Mouse (Mus musculus): ENCODE measurements around the gene Rpl38. TPM values are rescaled to one million over a fixed set of nuclear protein-coding genes. Genes with fewer than 3 reads are reported as not detected.

The Rpl38 gene
- polyA plus RNA-seq, 2 experiments: 926 to 1,654 TPM

- Histone ChIP-seq H3K27ac (no peak overlapping the region), H3K27me3 (ENCODE audit: control insufficient read depth, insufficient read depth, low read length) (no peaks in the 10 kb centered on the region), H3K36me3 (replicated peaks; ENCODE audit: control insufficient read depth, insufficient read depth, low read depth) (no peaks in the 10 kb centered on the region), H3K4me1 (replicated peaks; ENCODE audit: control insufficient read depth in 2 of 2, insufficient read depth in 2 of 2, low read length in 1 of 2) (no peaks in the 10 kb centered on the region), H3K4me3 (ENCODE audit: insufficient read depth in 1 of 2, low read depth in 2 of 2, low read length in 2 of 2) (no peak overlapping the region), H3K9ac (replicated peaks) (no peak overlapping the region), H3K4me2 (ENCODE audit: low read depth) (no peak overlapping the region), H3K9me3 (ENCODE audit: control insufficient read depth, low read length) (no peaks in the 10 kb centered on the region)
- no peak for TF ChIP-seq EP300 (IDR thresholded peaks at IDR 0.05; ENCODE audit: low read depth)
- no peak for TF ChIP-seq CTCF (IDR thresholded peaks at IDR 0.05; ENCODE audit: low read depth)
- DNase-seq (ENCODE audit: low read depth in 3 of 3, low spot score in 3 of 3): no peak
- no peak for ATAC-seq (ENCODE audit: insufficient read depth)
- WGBS (ENCODE audit: insufficient replicate concordance): 40% methylated on average over 6 of the region's 6 CpGs
Observed at GRCm38 (mm10) chr11:114691454-114692182, 23.3 kb downstream of the Rpl38 start.

GRCm38 (mm10) chr11:114692601-114693000 is 24.3 kb downstream of the Rpl38 start:
- no peaks in the 10 kb centered on the region for H3K27me3 ChIP-seq (ENCODE audit: control insufficient read depth, insufficient read depth, low read length)
- 52% methylated on average over 7 of the region's 7 CpGs for WGBS (ENCODE audit: insufficient replicate concordance)
- H3K4me3 ChIP-seq (ENCODE audit: insufficient read depth in 1 of 2, low read depth in 2 of 2, low read length in 2 of 2): no peak overlapping the region
- TF ChIP-seq EP300 (IDR thresholded peaks at IDR 0.05; ENCODE audit: low read depth) (no peak), CTCF (IDR thresholded peaks at IDR 0.05; ENCODE audit: low read depth) (no peak)
- H3K36me3 ChIP-seq (replicated peaks; ENCODE audit: control insufficient read depth, insufficient read depth, low read depth): no peaks in the 10 kb centered on the region
- no peak overlapping the region for H3K27ac ChIP-seq
- H3K4me2 ChIP-seq (ENCODE audit: low read depth): no peak overlapping the region
- H3K9ac ChIP-seq (replicated peaks): no peak overlapping the region
- H3K9me3 ChIP-seq (ENCODE audit: control insufficient read depth, low read length): no peaks in the 10 kb centered on the region
- ATAC-seq (ENCODE audit: insufficient read depth) (no peak), DNase-seq (ENCODE audit: low read depth in 3 of 3, low spot score in 3 of 3) (no peak)
- H3K4me1 ChIP-seq (replicated peaks; ENCODE audit: control insufficient read depth in 2 of 2, insufficient read depth in 2 of 2, low read length in 1 of 2): no peaks in the 10 kb centered on the region

- H3K4me1 ChIP-seq (replicated peaks; ENCODE audit: control insufficient read depth in 2 of 2, insufficient read depth in 2 of 2, low read length in 1 of 2): no peaks in the 10 kb centered on the region
- WGBS (ENCODE audit: insufficient replicate concordance): 68% methylated on average over 6 of the region's 6 CpGs
- ATAC-seq (ENCODE audit: insufficient read depth): no peak
- no peak overlapping the region for H3K4me2 ChIP-seq (ENCODE audit: low read depth)
- no peak overlapping the region for H3K27ac ChIP-seq
- H3K36me3 ChIP-seq (replicated peaks; ENCODE audit: control insufficient read depth, insufficient read depth, low read depth): no peaks in the 10 kb centered on the region
- no peaks in the 10 kb centered on the region for H3K27me3 ChIP-seq (ENCODE audit: control insufficient read depth, insufficient read depth, low read length)
- H3K9me3 ChIP-seq (ENCODE audit: control insufficient read depth, low read length): no peaks in the 10 kb centered on the region
- no peak for TF ChIP-seq CTCF (IDR thresholded peaks at IDR 0.05; ENCODE audit: low read depth)
- TF ChIP-seq EP300 (IDR thresholded peaks at IDR 0.05; ENCODE audit: low read depth): no peak
- H3K9ac ChIP-seq (replicated peaks): no peak overlapping the region
- H3K4me3 ChIP-seq (ENCODE audit: insufficient read depth in 1 of 2, low read depth in 2 of 2, low read length in 2 of 2): no peak overlapping the region
- DNase-seq (ENCODE audit: low read depth in 3 of 3, low spot score in 3 of 3): no peak
Observed at GRCm38 (mm10) chr11:114693456-114693855, 25.1 kb downstream of the Rpl38 start.

GRCm38 (mm10) chr11:114694451-114694850 is 26.1 kb downstream of the Rpl38 start:
- Histone ChIP-seq H3K4me2 (ENCODE audit: low read depth) (no peak overlapping the region), H3K27me3 (ENCODE audit: control insufficient read depth, insufficient read depth, low read length) (no peaks in the 10 kb centered on the region), H3K4me1 (replicated peaks; ENCODE audit: control insufficient read depth in 2 of 2, insufficient read depth in 2 of 2, low read length in 1 of 2) (no peaks in the 10 kb centered on the region), H3K27ac (no peak overlapping the region), H3K9ac (replicated peaks) (no peak overlapping the region), H3K36me3 (replicated peaks; ENCODE audit: control insufficient read depth, insufficient read depth, low read depth) (no peaks in the 10 kb centered on the region), H3K4me3 (ENCODE audit: insufficient read depth in 1 of 2, low read depth in 2 of 2, low read length in 2 of 2) (no peak overlapping the region), H3K9me3 (ENCODE audit: control insufficient read depth, low read length) (no peaks in the 10 kb centered on the region)
- ATAC-seq (ENCODE audit: insufficient read depth) (no peak), DNase-seq (ENCODE audit: low read depth in 3 of 3, low spot score in 3 of 3) (no peak)
- TF ChIP-seq CTCF (IDR thresholded peaks at IDR 0.05; ENCODE audit: low read depth) (no peak), EP300 (IDR thresholded peaks at IDR 0.05; ENCODE audit: low read depth) (no peak)
- 59% methylated on average over 2 of the region's 2 CpGs for WGBS (ENCODE audit: insufficient replicate concordance)

- no peak overlapping the region for H3K4me3 ChIP-seq (ENCODE audit: insufficient read depth in 1 of 2, low read depth in 2 of 2, low read length in 2 of 2)
- no peak overlapping the region for H3K4me2 ChIP-seq (ENCODE audit: low read depth)
- no peaks in the 10 kb centered on the region for H3K36me3 ChIP-seq (replicated peaks; ENCODE audit: control insufficient read depth, insufficient read depth, low read depth)
- H3K27me3 ChIP-seq (ENCODE audit: control insufficient read depth, insufficient read depth, low read length): no peaks in the 10 kb centered on the region
- no peak overlapping the region for H3K27ac ChIP-seq
- H3K9ac ChIP-seq (replicated peaks): no peak overlapping the region
- WGBS (ENCODE audit: insufficient replicate concordance): 68% methylated on average over 7 of the region's 7 CpGs
- TF ChIP-seq EP300 (IDR thresholded peaks at IDR 0.05; ENCODE audit: low read depth): no peak
- TF ChIP-seq CTCF (IDR thresholded peaks at IDR 0.05; ENCODE audit: low read depth): no peak
- no peaks in the 10 kb centered on the region for H3K4me1 ChIP-seq (replicated peaks; ENCODE audit: control insufficient read depth in 2 of 2, insufficient read depth in 2 of 2, low read length in 1 of 2)
- DNase-seq (ENCODE audit: low read depth in 3 of 3, low spot score in 3 of 3): no peak
- ATAC-seq (ENCODE audit: insufficient read depth): no peak
- H3K9me3 ChIP-seq (ENCODE audit: control insufficient read depth, low read length): no peaks in the 10 kb centered on the region
Observed at GRCm38 (mm10) chr11:114698496-114698895, 30.2 kb downstream of the Rpl38 start.
